Mouse (Mus musculus) midbrain, embryonic 11.5 days (tissue): ENCODE measurements at regions not wholly inside any gene's neighbourhood (a gene's known extent, or its start where the extent isn't known, plus 50 kb on each side); places are given as distances from the start of the nearest gene placed in this dataset.

Experiments used
- ATAC-seq: fragments of 200-750 bp; cut with Nextera tagmentation; 2 replicates; pipeline ENCODE4 v1.8.0; 2017; ENCODE audit warnings: moderate TSS enrichment, moderate library complexity; ENCODE audit not compliant: low FRiP score
- DNase-seq: peaks from one replicate; pipeline ENCODE4 v3.0.0; 2015; ENCODE audit warnings: low spot score; ENCODE audit errors: missing footprints
- H3K27ac ChIP-seq: fragments of 300-500 bp; sonication (generic); 2 replicates; pipeline ENCODE4 v1.5.1; 2014; ENCODE audit warnings: low read depth, low read length
- H3K27me3 ChIP-seq: fragments of 300-500 bp; sonication (generic); 2 replicates; pipeline ENCODE4 v1.6.1; 2014; ENCODE audit warnings: mild to moderate bottlenecking, low read length, moderate library complexity, mixed read lengths; ENCODE audit not compliant: control insufficient read depth, insufficient read depth
- H3K36me3 ChIP-seq: fragments of 300-500 bp; sonication (generic); 2 replicates; pipeline ENCODE4 v1.6.1; 2014; ENCODE audit warnings: mild to moderate bottlenecking, low read length, moderate library complexity, mixed read lengths; ENCODE audit not compliant: control insufficient read depth, insufficient read depth
- H3K4me1 ChIP-seq: fragments of 300-500 bp; sonication (generic); 2 replicates; pipeline ENCODE4 v1.6.1; 2014; ENCODE audit warnings: low read length; ENCODE audit not compliant: control insufficient read depth, insufficient read depth
- H3K4me2 ChIP-seq: fragments of 300-500 bp; sonication (generic); 2 replicates; pipeline ENCODE4 v1.6.1; 2014; ENCODE audit warnings: mild to moderate bottlenecking, moderate library complexity
- H3K4me3 ChIP-seq: fragments of 300-500 bp; sonication (generic); 2 replicates; pipeline ENCODE4 v1.5.1; 2014; ENCODE audit warnings: low read depth, low read length
- H3K9ac ChIP-seq: fragments of 300-500 bp; sonication (generic); 2 replicates; pipeline ENCODE4 v1.6.1; 2014; ENCODE audit warnings: low read length
- H3K9me3 ChIP-seq: fragments of 300-500 bp; sonication (generic); 2 replicates; pipeline ENCODE4 v1.6.1; 2016; ENCODE audit warnings: low read length; ENCODE audit not compliant: control insufficient read depth
- WGBS: fragments of 180-500 bp; shearing (Covaris S2); extraction: QIAGEN DNeasy Blood & Tissue Kit; methylation state at CpG from one replicate; pipeline ENCODE4 v1.1.7; 2014; 5-methylcytosine and 5-hydroxymethylcytosine counted together

GRCm38 (mm10) chr8:34607426-34607825, 495.9 kb upstream of the Gm10131 start:
- Histone ChIP-seq H3K4me1 (no peaks in the 10 kb centered on the region), H3K9me3 (no peaks in the 10 kb centered on the region), H3K4me3 (no peak overlapping the region), H3K36me3 (no peaks in the 10 kb centered on the region), H3K27me3 (no peaks in the 10 kb centered on the region), H3K9ac (no peak overlapping the region), H3K27ac (no peak overlapping the region), H3K4me2 (no peak overlapping the region)
- WGBS, result 93% methylated on average over 2 of the region's 2 CpGs
- no peak for ATAC-seq
- no peak for DNase-seq

DNA sequence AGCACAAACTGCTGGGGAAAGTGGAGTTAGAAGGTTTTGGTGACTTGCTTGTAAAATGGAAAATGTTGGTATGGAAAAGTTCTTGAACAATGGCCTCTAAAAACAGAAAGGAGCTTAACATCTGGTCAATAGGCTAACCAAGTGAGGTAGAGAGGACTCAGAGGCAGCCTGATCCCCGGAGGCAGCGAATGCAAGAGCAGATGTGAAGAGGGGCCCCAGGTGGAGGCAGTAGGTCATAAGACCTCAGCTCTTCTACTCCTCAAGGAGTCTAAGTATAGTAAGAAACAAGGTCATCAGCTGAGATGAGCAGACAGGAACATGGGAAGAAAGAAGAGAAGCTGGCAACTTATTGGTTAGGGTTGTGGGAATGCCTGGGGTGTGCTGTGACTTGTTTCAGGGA, 493.5 kb upstream of the Gm10131 start:
- H3K36me3 ChIP-seq, result no peaks in the 10 kb centered on the region
- H3K4me1 ChIP-seq, result no peaks in the 10 kb centered on the region
- no peak for ATAC-seq
- no peaks in the 10 kb centered on the region for H3K9me3 ChIP-seq
- DNase-seq, result no peak
- no peaks in the 10 kb centered on the region for H3K27me3 ChIP-seq
- 82% methylated on average over 2 of the region's 2 CpGs for WGBS
- no peak overlapping the region for H3K27ac ChIP-seq
- no peak overlapping the region for H3K9ac ChIP-seq
- H3K4me2 ChIP-seq, result no peak overlapping the region
- H3K4me3 ChIP-seq, result no peak overlapping the region

DNA sequence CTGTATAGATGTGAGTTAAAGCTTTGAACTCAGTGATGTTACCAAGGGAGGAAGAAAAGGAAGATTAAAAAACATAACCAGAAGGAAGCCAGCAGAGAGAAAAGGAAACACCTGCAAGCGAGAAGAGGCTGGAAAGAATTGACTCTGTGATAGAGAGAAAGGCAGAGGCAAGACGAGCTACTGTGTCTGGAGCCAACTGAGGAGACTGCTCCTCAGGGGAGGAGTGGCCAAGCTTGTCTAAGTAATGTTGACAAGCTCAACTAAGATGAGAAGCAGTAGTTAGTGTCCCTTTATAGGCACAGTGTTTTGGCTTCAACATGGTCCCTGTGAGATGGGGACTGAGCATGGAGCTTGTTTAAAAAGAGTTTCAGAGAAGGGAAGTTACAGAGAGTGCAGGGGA, 493.0 kb upstream of the Gm10131 start:
- Histone ChIP-seq H3K9ac (no peak overlapping the region), H3K4me3 (no peak overlapping the region), H3K36me3 (no peaks in the 10 kb centered on the region), H3K9me3 (no peaks in the 10 kb centered on the region), H3K27me3 (no peaks in the 10 kb centered on the region), H3K4me2 (no peak overlapping the region), H3K4me1 (no peaks in the 10 kb centered on the region), H3K27ac (no peak overlapping the region)
- no peak for ATAC-seq
- no peak for DNase-seq
- 85% methylated on average over 2 of the region's 2 CpGs for WGBS

DNA sequence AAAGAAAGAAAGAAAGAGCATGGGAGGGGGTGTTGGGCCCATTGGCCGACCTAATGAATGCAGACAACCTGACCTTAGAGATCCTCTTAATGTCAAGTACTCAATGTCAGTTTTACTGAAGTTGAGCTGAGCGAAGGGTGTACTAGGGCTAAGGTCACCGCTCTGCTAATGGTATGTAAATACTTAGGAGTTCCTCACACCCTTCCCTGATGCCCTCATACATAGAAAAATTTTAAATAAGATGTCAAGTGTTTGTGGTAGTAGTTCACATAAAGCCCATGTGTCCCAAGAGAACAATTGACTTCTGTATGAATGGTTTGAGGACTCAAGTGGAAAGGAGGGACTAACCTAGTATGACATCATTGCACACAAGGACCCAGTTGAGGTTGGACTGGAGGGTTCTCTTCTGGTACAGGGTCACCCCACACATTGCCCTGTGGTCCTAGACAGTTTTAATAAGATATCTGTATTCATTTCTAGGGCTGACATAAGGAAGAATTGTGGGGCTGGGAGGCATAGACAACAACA, 490.0 kb upstream of the Gm10131 start:
- Histone ChIP-seq H3K36me3 (no peaks in the 10 kb centered on the region), H3K4me3 (no peak overlapping the region), H3K9me3 (no peaks in the 10 kb centered on the region), H3K4me2 (no peak overlapping the region), H3K9ac (no peak overlapping the region), H3K27ac (no peak overlapping the region), H3K4me1 (no peaks in the 10 kb centered on the region), H3K27me3 (no peaks in the 10 kb centered on the region)
- DNase-seq (no peak), ATAC-seq (no peak)
- WGBS, result 50% methylated on average over 3 of the region's 3 CpGs

- Histone ChIP-seq H3K9ac (no peak overlapping the region), H3K27ac (no peak overlapping the region), H3K36me3 (no peaks in the 10 kb centered on the region), H3K4me3 (no peak overlapping the region), H3K27me3 (no peaks in the 10 kb centered on the region), H3K4me1 (no peaks in the 10 kb centered on the region), H3K4me2 (no peak overlapping the region), H3K9me3 (no peaks in the 10 kb centered on the region)
- DNase-seq (no peak), ATAC-seq (no peak)
- 52% methylated on average over 5 of the region's 5 CpGs for WGBS
Observed at GRCm38 (mm10) chr8:34600880-34601279, 489.3 kb upstream of the Gm10131 start.

GRCm38 (mm10) chr8:34596593-34596992, 485.1 kb upstream of the Gm10131 start:
- Histone ChIP-seq H3K27ac (no peak overlapping the region), H3K4me3 (no peak overlapping the region)
- 74% methylated on average over 5 of the region's 5 CpGs for WGBS

DNA sequence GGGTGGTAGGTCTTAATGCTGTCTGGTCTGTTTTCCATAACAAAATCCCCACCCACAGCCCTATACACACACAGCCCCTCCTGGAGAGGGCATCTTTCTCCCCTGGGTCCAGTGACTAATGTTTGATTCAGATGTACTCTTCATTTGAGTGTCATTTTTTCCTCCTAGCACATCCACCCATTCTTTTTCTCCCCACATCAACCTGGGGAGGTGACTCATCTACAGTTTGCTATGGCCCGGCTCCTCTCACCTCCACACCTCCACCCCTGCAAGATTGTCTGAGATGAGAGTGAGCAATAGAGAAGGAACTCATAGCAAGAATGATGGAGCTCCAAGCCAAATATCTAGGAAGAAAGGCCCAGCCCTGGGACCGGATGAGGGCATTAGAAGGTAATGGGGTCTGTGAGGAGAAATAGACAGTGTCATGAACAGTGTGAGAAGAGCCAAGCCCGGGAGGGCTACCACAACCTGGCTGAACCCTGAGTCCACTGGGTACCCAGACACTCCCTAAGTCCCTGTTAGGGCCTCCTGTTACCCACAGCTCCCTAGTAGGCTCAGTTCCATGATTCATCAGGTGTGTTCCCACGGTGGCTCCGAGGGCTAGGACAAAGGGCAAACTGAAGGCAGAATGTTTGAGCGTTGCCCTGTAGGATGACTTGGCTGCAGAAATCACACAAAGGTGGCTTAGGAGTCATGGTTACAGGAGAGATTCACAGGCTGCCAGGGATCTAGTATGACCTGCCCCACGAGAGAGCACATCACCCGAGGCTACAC, 479.6 kb upstream of the Gm10131 start:
- ATAC-seq, result no peak
- no peak overlapping the region for H3K9ac ChIP-seq
- no peak overlapping the region for H3K4me3 ChIP-seq
- no peak overlapping the region for H3K4me2 ChIP-seq
- no peaks in the 10 kb centered on the region for H3K4me1 ChIP-seq
- DNase-seq, result no peak
- WGBS, result 91% methylated on average over 8 of the region's 8 CpGs
- no peaks in the 10 kb centered on the region for H3K36me3 ChIP-seq
- no peaks in the 10 kb centered on the region for H3K27me3 ChIP-seq
- no peak overlapping the region for H3K27ac ChIP-seq
- no peaks in the 10 kb centered on the region for H3K9me3 ChIP-seq

More at GRCm38 (mm10) chr8:34596593-34596992, 485.1 kb upstream of the Gm10131 start:
- DNase-seq (no peak), ATAC-seq (no peak)
- Histone ChIP-seq H3K4me2 (no peak overlapping the region), H3K36me3 (no peaks in the 10 kb centered on the region), H3K4me1 (no peaks in the 10 kb centered on the region), H3K27me3 (no peaks in the 10 kb centered on the region), H3K9me3 (no peaks in the 10 kb centered on the region), H3K9ac (no peak overlapping the region)

GRCm38 (mm10) chr8:34578043-34578442, 466.5 kb upstream of the Gm10131 start:
- 0 out of 2 replicates have a peak, but pooled peaks cover 2% of the 10 kb centered on the region for H3K4me1 ChIP-seq
- 25% methylated on average over 4 of the region's 4 CpGs for WGBS
- H3K27me3 ChIP-seq, result no peaks in the 10 kb centered on the region
- no peak overlapping the region for H3K27ac ChIP-seq
- H3K36me3 ChIP-seq, result no peaks in the 10 kb centered on the region
- ATAC-seq, result no peak
- no peak for DNase-seq
- H3K9ac ChIP-seq, result no peak overlapping the region
- H3K9me3 ChIP-seq, result no peaks in the 10 kb centered on the region
- no peak overlapping the region for H3K4me3 ChIP-seq
- H3K4me2 ChIP-seq, result no peak overlapping the region

DNA sequence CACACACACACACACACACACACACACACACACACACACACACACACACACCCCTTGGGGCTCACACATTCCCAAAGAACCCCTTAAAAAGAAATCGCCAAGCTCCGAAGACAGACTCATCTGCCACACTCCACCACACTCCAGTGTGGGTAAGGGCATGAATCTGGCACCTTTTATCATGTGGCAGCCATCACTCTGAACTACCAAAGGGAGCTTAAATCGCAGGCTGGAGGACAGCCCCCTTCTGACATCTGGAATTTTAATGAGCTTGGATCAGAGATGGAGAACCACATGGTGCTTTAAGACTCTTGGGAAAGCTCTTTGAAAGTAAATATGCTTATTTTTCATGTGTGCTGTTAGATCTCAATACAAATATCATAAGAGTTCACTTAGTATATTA, 462.5 kb upstream of the Gm10131 start:
- Histone ChIP-seq H3K4me1 (0 out of 2 replicates have a peak, but pooled peaks cover 2% of the 10 kb centered on the region), H3K27me3 (no peaks in the 10 kb centered on the region), H3K9ac (no peak overlapping the region), H3K4me3 (no peak overlapping the region), H3K9me3 (no peaks in the 10 kb centered on the region), H3K4me2 (no peak overlapping the region), H3K36me3 (no peaks in the 10 kb centered on the region), H3K27ac (no peak overlapping the region)
- whole genome bisulfite sequencing, result 73% methylated on average over 3 of the region's 3 CpGs
- DNase-seq, result no peak
- ATAC-seq, result no peak
